Mouse (Mus musculus) layer of hippocampus, adult 8-10 months (tissue): ENCODE results near the gene Ndufa5. TPM values are rescaled to one million over a fixed set of nuclear protein-coding genes. Genes with fewer than 3 reads are reported as not detected.

Source experiments
- DNase-seq, 2 experiments: peaks; one replicate each; pipeline ENCODE4 v3.0.0; 2022; ENCODE audit warnings: low spot score in 2 of 2
- total RNA-seq, 4 experiments: library from RNA; stranded (reverse); gene quantifications; 2 replicates each; pipeline ENCODE4 v1.2.4; 2022

The Ndufa5 gene
- total RNA-seq, result 100 to 1,000 TPM; 238 to 295 (median 263) TPM

DNA sequence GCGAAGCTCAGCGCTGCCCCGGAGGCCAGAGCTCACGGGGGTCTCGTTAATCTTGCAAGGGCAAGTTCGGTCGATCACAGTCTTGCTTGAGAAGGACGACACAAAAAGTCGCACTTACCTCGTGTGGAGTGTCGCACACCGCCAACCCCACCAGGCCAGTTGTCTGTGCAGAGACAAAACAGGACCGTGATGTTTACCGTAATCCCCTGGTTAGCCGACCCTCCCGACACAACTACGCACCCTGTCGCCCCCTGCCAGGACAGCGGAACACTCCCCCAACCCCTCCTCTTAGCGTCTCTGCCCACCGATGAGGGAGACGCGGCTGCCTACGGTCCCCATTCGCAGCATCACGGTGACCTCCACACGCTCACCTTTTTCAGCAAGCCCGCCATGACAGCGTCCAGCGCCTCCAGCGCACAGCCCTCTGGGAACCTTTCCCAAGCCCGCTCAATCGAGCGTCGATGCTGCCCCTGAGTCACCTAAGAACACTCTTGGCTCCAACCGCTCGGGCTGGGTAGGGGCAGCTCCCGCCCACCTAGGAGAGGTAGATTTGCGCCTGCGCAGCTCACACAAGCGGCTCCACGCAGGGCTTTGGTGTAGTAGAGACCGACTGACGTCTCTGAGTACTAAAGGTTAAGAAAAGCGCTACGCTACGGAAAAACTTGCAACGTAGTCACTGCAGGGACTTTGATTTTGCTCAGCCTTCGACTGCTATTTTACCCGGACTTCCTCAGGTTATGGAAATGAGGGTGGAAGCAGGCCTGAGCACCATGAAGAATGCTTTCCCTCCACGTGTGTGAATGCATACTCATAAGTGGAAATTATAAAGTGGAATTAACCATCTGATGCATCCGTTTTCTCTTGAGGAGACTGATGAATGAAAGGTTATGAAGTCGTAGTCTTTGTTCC lies at the start of gene Ndufa5:
Gene Ndufa5 (minus strand): TSS at position 859 of the 909 bp plus-strand sequence.
- peak; percentile 87 to 89 for DNase-seq

DNA sequence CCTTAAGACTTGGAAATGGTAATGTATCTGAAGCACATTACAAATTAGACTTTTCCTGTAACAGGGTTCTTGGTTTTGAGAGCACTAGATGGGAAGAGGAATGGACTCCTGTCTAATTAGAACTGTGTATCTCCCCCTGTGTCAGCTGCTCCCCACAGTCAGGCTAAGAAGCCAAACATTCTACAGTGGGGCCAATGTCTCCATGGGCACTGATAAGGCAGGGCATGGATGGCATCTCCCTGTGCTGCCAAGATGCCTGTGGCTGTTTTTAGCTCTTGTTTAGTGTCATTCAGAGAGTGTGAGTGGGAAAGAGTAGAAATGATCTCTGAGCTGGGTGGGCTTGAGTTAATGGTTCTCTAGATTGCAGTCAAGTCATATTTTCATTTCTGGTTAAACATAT lies 45.5 kb upstream of the Ndufa5 start:
- no peak for DNase-seq

DNA sequence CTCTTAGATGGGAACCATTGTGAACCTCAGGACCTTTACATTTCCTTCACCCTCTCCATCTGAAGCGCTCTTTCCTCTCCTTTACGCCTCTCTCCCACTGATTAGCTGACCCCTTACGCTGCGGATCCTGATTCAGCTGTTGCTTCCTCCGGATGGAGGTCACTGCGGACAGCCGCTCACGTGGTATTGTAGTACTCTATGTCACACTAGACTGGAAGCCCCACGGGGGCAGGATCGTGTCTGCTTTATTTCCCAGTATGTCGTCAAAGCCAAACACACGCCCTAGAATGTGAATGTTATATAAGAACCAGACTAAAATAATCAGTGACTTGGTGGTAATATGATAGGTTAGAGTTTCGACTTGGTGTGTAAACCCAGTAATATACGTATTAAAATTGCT lies 44.6 kb upstream of the Ndufa5 start:
- no peak for DNase-seq

DNA sequence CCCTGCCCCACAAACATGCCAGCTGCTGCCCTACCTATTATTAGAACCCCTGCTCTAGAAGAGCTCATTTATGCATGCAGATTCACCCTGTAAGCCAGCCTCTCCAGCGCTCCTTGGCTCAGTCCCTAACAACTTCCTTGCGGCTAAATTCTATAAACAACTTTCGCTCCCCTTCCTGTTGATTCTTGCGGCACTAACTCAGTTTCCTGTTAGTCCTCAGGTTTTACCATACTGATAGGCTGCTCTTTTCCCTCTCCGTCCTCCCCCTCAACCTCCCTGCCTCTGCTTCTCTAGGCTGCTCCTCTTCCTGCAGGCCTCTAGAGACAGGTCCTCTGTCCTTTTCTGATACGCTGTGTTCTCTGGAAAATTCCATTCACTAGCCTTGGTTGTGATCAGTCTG lies 43.3 kb upstream of the Ndufa5 start:
- DNase-seq, result no peak

DNA sequence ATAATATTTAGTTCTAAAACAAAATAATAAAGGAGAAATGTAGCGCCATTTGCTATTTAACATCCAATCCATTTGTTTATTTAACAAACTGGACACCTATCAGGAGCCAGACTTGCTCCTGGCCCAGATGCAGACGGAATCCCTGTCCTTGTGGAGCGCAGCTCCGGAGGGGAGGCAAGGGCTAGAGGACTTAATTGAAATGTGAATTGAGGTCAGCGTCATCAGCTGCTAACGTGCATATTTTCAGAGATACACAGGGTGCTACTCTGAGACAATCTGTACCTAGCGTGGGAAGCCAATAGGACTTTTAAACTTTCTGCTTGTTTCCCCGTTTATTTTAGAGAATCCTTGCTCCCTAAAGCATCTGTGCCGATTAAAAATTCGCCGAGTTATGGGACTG lies 42.5 kb upstream of the Ndufa5 start:
- DNase-seq, result no peak

DNA sequence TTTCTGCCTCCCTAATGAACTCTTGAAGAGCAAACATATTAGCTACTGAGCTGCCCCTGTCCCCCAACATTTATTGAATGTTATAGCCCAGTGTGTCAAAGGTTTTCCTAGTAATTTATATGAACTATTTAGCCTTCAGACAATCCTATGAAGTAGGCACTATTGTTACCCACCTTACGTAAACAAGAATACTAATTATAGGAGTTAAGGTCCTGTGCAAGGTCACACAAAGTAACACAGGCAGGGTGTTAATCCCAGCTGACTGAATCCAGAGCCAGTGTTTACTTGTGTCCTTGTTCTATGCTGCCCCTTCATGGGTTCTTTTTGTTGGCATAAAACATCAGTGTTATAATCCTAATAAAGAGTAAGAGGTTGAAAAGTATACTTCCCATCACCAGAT lies 41.9 kb upstream of the Ndufa5 start:
- DNase-seq, result no peak

DNA sequence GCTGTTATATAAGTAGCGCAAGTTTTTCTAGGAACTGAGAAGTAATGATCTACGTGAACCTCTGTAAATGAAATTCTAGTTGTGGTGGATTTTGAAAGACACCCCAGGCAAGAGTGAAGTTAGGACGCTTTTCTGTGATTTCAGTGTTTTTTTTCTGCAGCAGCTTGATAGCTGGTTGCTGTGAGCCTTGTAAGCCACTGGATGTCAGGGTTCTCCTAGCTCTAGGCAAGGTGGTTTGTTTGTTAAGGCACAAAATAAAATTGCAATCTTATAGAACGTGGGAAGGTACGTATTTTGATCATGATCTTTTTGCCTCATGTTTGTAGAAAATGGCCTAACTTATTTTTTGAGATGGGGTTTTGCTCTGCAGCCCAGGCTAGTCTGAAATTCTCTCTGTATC lies 41.1 kb upstream of the Ndufa5 start:
- DNase-seq, result no peak

DNA sequence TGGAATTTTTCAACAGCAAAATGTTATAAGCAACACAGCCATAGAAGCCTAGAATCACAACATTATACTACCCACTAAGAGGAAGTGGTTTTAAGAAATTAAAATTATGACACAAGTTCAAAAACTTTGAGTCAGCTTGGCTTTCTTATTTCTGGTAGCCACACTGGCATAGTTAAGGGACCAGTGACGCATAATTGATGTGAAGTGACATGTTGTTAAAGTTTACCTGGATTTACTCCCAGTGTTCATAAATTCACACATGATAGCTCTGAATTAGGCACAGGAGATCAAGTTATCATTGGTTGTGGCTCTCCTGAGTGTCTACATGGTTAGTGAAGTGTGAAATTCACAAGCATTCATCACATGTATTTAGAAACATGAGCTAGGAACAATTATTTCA lies 37.1 kb upstream of the Ndufa5 start:
- DNase-seq, result no peak

DNA sequence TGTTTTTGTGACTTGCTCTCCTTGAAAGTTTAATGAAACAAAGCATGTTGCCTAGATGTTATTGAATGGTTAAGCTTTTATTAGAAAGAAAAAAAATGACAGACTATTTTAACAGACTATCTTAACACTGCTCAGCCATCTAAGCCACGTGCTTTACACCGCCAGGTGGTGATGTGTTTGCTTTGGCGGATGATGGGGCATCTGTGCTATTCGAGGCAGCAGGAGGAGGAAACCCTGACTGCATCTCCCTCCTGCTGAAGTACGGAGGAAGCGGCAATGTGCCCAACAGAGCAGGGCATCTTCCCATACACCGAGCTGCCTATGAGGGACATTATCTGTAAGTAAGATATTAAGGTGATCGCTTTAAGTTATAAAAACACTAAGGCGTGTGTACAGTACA lies 36.3 kb upstream of the Ndufa5 start:
- peak; percentile 44 to 61 for DNase-seq

DNA sequence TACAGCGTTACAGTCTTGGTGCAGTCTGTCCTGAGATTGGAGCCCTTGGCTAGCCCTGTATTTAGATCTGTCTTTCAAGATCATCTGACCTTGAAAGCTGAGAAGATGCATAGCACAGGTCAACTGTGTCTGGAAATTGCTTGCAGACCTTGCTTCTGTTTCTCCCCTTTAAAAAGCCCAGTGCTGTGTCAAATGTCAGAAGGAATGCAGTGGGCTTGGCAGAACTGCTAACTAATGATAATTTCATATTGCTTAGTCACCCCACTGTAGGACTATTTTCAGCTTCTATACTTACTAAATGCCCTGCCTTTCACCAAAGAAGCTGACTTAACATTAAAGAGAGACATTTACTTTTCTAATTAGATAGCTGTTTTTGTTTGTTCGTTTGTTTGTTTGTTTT lies 27.7 kb upstream of the Ndufa5 start:
- no peak for DNase-seq

DNA sequence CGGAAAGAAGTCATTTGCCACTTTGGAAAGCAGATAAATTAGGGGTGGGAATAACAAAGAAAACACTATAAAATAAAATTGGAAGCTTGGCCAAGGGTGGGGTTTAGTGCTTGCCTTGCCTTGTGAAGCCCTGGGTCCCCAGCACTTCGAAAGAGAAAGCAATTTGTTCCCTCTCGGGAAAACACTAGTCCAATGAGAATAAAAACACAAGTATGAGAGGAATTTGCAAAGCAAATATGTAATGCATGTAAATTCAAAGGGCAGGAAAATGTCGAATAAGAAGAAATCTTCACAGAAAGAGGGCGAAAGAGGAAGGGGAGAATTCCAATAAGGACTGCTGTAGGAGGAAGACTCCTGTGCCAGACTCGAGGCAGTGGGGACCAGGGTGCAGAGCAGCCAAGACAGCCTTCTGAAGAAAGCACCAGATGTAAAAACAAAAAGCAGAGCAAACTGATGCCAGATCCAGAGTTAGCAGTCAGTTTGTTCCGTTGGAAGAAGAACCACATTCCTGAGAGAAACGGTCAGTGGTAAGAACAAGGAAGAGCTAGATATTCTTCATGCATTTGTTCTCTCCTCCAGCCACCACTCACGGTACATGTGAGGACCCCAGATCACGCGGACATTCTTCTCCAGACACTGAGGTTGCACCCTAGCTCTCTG lies 26.7 kb upstream of the Ndufa5 start:
- DNase-seq, result no peak

DNA sequence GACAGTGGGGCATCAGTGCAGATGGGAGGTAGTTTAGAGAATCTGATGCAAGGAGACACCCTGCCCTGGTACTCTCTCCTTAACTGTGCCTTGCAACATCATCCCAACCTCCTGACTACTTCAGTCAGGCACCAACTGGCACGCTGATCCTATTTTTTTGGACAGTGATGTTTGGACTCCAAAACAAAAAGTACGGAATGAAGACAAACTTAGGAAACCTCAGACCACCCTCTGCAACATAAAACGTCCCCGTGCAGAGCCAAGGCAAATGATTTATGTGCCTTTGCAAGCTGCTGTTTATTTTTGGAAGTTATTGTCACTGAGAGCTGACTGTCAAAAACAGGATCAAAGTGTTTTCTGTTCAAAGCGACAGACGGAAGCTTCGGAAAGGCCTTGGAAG lies 24.2 kb upstream of the Ndufa5 start:
- no peak for DNase-seq

DNA sequence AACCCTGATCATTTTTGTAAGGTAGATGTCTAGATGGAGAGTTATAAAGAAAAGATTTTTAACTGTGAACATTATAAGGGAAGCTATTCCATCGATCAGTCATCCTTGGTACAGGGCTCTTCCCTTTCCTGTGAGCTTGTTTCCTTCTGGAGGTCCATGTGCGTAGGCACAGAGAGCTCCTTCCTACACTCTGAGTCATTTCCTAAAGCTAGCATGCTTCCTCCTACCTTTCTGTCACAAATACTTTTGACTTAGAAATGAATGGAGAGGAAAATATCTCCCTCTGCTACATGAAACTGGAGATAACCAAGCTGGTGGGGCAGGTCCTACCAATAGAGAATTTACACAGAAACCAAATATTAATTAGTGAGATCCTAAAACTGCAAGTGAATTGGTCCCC lies 22.0 kb upstream of the Ndufa5 start:
- DNase-seq, result no peak

DNA sequence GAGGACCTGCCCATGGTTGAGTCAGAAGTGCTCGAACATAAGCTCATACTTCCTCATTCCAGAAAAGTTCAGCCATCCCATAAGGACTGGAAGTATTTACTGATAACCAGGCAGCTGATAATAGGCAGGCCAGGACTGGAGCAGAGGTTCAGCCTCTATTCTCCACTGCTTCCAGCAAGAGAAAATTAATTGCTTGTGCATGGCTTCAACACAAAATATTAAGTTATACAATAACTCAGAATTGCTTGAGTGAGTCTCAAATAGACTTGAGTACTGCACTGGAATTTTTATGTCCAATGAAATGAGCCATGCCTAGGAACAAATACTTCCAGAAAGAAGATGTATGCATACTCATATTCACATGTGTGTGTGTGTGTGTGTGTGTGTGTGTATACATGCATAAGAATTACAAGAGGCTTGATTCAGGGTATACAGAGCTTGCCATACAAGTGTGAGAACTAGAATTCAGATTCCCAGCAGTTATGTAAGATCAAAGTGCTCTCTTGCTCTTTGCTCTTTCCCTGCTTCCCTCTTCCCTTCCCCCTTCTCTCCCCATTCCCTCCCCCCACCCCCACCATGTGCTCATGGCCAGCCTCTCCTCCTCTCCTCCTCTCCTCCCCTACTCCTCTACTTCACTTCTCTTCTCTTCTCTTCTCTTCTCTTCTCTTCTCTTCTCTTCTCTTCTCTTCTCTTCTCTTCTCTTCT lies 19.1 kb upstream of the Ndufa5 start:
- DNase-seq, result no peak

DNA sequence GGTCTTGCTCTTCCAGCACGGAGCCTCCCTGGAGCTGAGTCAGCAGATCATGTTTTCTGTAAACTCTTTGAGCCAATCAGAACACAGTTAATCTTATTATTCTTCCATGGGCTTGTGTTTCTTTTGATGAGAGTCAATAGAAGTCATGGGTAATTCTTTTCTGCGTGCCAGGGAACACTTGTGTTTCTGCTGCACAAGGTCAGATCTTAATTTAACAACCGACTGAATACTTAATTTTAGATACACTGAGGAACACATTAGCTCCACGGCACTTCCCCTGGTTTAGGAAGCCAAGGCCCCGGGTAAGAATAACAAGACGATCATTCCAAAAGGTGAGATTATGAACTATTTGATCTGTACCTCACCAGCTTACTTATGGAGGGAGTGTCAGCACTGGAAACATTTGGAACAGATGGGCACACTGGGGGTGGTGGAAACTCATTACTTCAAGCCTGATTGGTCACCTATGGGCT lies 15.3 kb upstream of the Ndufa5 start:
- DNase-seq, result no peak

DNA sequence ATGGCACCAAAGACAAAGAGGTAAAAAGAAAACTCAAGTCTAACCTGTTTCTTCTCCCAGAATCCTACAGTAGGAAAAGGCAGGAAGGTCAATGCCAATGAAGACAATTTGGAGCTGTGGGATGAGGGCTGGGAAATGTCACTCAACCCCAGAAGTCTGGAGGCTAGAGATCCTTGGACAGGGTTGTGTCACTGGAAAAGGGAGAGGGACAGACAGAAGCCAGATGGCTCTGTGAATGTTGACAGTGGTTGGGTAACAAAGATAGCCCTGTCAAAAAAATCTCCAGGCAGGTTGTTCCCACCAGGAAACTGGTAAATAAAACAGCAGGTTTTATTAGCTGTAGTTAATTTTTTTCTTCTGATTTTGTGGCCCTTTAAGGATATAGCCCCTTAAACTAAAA lies 14.6 kb upstream of the Ndufa5 start:
- DNase-seq, result no peak

DNA sequence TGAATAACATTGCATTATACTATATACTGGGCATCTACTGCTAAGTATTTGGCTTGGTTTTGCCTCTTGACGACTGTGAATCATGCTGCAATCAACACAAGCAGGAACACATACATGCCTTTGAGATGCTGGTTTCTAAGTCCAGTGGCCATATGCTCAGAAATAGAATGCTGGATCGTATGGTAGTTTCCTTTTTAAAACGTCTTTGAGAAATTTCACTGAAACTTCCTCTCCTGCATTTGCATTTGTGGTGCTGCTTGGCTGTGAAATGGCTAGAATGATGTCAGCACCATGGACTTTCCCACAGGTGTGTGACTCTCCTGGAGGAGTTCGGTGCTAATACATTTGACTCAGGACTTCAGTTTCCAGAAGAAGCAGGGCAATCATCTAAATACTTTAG lies 12.3 kb upstream of the Ndufa5 start:
- DNase-seq, result no peak

DNA sequence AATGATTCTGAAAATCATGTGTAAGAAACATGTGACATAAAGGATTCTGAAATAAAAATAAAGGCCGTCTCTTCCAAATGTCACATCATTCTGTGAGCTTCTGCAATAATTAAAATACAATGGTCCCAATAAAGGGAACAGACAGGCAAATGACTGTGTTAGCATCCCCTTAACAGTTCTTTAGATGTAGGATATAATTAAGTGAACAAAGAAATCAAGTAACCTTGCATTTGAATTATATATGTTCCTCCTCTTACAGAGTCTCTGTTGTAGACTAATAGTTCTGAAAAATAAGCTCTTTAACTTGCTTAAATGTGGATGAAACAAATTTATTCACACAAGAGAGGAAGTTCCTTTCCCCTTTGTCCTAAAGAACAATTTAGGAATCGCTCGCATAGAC lies 10.6 kb upstream of the Ndufa5 start:
- DNase-seq, result no peak

DNA sequence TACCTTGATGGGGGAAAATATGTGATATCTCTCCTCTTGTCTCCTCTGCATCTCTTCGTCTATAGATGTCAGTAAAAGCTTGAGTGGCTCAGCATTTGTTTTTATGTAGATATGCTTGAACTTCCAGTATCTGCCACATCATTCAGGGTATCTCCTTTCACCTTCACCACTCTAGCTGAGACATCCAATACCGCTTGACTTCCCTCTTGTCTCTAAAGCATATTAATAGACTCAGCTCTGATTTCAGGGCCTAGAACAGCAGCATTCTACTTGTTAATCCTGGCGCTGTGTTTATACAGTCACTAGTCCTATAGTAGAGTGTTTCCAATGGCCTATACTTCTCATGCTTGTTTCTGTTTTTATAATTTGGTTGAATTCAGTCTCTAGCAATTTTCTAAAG lies 5.0 kb upstream of the Ndufa5 start:
- DNase-seq, result no peak

DNA sequence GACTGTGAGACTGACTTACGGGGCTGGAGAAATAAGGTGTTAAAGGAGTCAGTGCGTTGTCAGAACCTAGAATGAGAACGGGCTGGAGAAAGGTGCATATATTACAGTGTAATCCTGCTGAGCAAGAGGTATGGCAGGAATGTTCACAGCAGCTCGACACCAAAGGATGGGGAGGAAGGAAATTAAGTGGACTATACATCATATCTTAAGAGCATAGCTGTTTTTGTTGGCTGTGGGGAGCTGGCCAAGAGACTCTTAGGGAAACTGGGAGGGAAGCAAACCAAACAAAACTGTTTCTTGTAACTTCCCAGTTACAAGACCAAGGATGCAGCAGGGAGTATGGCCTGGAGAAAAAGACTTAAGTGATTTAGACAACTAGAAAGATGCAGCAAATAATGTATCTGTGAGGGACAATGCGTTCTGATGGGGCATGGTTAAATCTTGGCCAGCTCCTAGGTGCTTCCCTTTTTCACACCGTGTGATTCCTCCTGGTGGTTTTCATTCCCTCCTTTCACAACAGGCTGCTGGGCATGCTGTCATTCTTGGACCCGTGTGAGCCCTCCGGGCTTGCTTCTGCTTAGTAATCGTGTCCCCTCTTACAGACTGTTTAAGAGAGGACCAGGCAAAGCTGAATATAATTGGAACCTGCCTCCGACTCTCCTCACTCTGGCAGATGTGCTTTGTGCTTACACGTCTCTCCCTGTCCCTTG lies 3.1 kb upstream of the Ndufa5 start:
- no peak for DNase-seq

DNA sequence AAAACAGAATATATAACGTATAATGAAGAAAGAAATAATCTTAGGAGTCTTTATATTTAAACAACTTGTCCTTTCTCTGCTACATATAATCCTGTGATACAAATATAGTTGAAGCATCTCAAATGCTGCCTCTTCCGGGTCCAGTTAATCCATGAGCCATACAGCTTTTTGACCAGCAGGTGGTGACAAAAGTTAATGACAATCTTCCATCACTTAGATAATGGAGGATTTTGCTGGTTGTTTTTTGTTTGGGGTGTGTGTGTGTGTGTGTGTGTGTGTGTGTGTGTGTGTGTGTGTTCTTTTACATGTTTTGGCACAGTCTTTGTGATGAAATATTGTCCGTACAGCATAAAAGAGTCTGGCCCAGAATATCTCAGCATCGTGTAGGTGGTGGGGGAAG lies 2.4 kb upstream of the Ndufa5 start:
- DNase-seq, result peak in 1 of 2 experiments; percentile 37

DNA sequence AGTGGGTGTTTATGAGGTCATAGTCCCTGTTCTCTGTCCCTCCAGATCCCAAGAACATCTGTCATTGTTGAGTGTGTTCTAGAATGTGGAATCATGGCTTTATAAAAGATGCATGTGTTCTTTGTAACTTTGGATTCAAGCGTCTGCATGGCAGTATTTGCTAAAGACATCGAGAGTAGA lies 141 bp upstream of the Ndufa5 start, which contains the start of gene Asb15:
Gene Asb15 (plus strand): TSS at position 81 of the 180 bp plus-strand sequence.
- DNase-seq, result no peak
